Mouse (Mus musculus): ENCODE data around the gene Plvap. TPM values are rescaled to one million over a fixed set of nuclear protein-coding genes. Genes with fewer than 3 reads are reported as not detected.

Plvap gene
- under 1 TPM; 0.40 to 0.44 TPM for total RNA-seq (2023)

DNA sequence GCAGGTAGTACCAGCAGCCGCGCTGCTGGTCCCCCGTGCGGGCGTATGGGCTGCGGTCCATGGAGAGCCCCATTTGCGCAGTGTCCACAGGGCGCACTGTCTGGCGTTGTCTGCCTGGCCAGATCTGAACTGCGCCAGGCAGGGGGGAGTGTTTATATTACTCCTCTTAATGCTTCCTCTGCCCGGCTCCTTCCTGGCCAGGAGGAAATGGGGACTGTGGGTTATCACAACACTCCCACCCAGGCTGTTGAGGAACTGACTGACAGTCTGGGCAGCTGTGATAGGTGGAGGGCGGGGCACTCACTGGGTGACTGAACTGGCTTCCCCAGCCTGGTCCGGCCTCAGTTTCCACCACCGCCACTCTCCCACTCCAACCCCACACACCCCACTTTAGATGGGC is at the start of gene Plvap:
Gene Plvap, minus strand, starts transcription at position 109 of the 400 bp plus-strand sequence.

DNA sequence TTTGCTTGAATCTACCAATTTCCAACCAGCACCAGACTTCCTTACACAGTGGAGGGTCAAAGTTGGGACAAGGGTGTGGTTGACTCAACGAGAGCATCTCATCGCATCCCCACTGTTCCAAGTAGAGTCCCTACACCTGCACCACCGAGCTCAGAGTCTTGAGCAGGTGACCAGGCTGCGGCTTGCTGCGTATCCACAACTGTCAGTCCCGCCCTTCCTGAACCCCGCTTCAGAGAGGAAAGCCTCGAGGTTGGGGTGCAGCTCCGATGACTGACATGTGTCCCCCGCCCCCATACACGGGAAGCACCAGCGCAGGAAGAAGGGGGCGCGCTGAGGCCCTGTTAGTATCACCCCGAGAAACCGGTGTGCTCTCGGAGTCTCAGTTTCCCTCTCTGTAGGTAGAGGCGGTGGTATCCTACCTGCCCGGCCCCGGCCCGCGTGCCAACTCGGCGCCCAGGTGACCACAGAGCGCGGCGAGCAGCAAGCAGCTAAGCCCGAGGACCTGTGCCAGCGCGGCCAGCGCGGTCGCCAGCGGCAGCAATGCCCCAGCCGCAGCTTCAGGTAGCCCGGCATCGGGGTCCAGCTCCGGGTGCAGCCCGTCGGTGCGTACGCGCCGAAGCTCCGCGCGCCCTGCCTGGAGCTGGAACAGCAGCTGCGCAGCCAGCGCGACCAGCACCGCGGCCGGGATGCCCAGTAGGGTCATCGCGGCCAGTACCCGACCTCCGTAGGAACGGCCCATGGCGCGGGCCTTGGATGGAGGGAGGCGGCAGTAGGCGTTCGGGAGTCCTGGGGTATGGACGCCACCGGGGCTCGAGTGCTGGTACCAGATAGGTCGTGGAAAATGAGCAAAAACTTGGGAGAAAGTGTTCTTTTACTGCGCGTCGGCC is 46.8 kb upstream of the Plvap start, which contains the start of gene Tmem221:
Gene Tmem221, minus strand, starts transcription at position 801 of the 887 bp plus-strand sequence.

DNA sequence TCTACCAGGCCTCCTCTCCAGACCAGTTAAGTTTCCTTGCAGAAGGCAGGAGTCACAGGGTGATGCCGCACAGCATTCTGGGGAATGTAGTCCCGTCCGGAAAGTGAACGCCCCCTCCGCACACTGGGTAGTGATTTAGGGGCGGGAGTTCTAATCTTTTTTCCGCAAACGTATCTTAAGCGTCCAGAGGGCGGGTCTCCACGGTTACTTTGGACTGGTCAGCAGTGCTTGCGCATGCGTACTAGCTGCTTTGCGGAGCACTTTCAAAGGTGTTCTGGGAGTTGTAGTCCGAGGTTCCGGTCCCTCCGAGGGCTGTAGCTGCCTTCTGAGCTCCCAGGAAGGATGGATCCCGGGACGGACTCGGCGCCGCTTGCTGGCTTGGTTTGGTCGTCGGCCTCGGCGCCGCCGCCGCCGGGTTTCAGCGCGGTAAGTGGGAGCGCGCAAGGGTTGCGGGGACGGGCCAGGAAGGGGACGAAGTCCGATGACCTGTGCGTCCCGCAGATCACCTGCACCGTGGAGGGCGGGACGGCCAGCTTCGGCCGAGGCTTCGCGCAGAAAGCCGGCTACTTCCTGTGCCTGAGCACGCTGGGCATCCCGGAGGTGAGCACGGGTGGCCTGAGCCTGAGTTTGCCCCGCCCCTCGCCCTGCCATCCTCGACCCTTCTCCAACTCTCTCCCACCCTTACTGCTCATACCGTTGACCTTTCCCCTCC is 31.2 kb upstream of the Plvap start, which contains the start of gene Mvb12a:
Gene Mvb12a, plus strand, starts transcription at position 291 of the 712 bp plus-strand sequence.

DNA sequence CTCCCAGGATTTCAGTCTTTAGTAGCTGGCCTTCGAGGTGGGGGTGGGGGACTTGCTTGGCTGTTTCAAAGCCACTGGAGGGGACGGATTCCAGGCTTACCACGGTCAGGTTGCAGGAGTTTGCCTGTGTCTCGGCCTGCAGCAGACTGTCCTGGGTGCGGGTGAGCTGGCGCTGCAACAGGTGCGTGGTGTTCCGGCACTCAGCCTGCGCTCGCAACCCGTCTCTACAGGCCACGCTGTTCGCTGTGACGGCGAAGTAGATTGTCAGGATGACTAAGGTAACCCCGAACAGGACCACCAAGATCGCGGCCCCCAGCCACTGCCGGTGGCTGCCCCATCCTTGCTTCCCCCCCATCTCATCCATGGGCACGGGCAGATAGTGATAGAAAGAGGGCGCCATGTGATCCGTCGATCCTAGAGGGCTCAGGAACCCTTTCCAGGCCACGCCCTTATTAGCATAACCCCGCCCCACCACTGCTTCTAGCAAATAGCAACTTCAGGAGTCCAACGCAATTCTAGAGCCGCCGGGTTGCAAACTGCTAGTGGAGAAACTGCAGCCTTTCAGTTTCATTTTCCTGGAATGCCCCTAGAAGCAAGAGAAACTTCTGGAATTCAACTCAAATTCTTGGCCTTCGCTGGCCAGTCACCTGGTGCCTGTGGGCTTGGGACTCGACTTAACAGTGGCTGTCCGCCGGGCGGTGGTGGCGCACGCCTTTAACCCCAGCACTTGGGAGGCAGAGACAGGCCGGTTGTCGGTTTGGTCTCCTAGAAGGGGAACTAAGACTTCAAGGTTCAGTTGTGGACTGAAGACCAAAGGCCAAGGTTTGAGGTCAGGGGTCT is 25.7 kb upstream of the Plvap start, which contains the start of gene Bst2:
Gene Bst2, minus strand, starts transcription at position 429 of the 840 bp plus-strand sequence.

DNA sequence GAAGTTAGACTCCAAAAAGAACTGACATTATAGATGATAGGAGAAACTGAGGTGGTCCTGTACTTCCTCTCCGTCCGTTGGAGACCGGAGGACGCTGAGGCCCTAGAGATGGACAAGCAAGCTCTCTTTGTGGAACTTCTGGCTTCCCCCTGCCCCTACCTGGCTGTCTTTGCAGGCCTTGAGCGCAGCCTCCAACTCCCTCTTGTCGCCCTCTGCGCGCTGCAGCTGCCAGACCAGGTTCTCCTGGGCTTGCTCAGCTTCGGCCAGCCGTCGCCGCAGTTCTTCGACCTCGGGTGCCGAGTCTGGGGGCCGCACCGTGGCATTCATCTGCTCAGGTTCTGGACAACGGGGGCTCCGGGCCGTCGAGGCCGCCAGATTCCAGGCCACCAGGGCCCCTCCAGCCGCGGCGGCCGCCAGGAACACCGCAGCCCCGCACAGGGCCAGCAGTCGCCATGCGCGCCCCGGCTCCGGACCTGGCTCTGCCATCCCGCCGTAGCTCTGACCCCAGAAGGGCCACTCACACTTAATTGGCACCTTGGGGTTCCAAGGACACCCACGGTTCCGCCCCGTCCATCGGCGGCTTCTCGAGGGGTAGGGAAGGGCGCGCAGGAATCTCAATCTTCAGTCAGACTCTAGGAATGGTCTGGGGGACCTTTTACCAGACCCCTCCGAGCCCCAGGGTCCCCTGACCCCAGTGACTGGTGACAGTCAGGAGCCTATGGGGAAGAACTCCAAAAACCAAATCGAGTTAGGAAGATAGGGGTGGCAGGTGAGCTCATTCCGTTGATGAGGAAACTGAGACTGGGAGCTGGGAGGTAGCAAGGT is 13.9 kb upstream of the Plvap start, which contains the start of gene Ccdc194:
Gene Ccdc194, minus strand, starts transcription at position 486 of the 825 bp plus-strand sequence.

DNA sequence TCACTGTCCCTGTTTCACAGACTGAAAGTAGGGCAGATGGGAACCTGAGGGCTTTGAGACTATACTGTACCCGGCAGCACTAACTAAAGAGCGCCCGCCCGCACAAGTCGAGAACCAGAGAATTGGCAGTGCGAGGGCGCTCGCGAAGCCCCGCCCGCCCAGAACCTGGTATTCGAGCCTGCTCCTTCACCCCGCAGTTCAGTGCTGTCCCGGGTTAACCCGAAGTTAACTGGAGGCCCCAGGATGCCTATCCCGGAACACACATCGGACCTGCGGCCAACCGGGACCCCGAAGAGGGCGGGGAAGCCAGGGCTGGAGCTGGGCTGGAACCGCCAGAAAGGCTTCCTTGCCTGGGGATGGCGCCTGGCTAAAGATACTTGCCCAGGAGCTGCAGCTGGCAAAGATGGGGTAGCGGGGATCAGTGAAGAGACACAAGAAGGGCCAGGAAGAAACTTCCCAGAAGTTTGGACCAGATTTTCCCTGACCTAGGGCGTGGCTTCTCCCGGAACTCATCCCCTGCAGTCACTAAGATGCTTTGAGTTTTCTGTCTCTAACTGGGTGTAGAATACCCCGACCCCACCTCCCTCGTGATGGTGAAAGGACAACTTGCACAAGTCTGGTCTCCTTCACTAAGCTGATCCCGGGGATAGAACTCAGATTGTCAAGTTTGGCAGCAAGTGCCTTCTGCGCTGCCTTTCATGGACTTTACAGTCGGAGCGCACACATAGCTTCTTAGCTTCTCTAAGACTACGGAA is 23.7 kb downstream of the Plvap start, which contains the start of gene Gtpbp3:
Gene Gtpbp3, plus strand, starts transcription at position 413 of the 755 bp plus-strand sequence.

DNA sequence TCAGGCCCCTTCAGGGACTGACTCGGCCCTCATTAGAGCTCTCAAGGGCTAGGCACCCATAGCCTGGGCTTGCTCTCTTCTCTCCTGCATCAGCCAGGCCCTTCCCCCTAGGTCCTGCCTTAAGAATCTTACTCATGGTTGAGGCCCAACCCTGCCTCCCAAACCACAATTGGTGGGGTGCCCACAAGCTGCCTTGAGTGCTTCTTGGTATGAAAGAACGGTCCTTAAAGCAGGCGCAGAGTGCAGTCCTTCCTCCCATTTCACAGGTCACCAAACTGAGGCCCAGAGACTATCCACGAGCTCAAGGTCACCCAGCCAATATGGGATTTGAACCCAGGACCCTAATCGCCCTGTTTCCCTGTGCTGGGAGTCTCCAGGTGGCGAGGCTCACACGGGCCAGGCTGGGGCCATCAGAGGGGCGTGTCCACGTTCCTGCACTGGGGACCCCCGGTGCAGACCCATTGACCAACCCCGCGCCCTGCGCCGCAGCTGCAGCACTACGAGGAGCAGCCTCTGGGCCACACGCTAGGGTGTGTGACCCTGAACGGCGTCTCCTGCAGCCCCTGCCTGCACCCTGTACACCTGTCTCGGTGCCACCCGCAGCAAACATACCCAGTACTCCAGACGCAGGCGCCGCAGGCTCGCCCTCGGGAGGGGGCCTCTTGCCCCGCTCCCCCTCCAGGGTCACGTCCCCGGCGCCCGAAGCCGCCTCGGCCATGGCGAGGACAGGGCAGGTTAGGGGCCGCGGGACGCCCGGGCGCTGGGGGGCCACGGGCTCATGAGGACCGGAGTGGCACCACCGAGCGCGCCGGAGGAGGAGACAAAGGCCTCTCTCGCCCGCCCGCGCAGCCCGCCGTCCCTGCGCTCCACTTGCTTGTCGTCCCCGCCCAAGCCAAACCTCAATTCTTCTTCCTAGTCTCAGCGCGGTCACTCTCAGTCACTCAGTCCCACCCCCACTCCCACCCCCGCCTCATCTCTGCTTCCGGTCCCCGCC is 26.1 kb downstream of the Plvap start, which contains the start of gene Ano8:
Gene Ano8, minus strand, starts transcription at position 822 of the 994 bp plus-strand sequence.

DNA sequence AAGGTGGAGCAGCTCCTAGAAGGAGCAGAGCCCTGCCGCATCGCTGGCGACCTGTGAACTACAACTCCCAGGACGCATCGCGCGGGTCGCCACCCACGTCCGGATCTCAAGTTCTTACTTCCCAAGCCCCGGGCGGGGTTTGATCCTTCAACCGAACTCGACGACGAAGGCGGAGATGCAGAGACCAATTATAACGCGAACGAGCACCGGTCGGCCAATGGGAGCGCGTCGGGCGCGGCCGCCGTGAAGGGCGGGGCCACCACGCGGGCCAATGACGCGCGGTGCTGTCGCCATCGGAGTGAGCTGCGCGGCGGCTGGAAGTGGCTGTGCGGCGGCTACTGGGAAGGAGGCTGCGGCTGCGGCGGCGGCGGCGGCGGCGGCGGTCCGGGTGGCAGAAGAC is 42.6 kb downstream of the Plvap start, which contains the start of gene Dda1:
Gene Dda1, plus strand, starts transcription at position 284 of the 400 bp plus-strand sequence.

DNA sequence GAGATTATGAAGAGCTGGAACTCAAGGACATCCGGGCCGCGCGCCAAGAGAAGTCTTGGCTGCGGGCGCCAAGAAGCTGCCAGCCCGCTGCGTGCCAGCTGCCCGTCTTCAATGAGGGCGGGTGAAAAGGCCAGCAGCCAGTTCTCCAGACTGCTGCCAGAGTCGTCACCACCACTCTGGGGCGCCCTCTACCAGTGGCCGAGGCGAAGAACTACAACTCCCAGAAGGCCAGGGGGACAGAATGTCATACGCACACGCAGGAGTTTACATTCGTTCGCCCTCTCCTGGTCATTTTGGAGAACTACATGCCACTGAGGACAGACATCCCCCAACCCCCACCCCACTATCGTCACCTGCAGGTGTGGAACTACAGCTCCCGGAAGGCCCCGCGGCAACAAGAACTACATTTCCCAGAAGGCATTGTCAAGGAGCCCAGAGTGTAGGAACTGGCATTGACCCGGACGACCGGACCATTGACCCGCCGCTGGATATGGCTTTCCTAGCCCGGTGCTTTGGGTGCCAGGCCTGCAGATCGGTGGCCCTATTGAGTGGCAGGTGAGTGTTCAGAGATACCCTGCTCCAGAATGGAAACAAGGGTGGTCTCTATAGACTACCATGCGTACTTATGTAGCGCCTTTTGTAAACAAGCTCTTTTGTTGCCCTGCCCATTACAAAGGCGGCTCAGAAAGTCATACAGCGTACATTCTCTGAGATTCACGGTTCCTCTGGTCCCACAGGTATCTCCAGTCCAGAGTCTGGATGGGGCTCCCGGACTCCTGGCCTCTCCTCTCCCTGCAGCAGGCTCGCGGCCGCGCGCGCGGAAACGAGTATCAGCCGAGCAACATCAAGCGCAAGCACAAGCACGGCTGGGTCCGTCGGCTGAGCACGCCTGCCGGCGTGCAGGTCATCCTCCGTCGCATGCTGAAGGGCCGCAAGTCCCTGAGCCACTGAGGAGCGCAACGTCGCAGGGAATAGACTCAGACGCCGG is 46.7 kb downstream of the Plvap start, which contains the start of gene Mrpl34:
Gene Mrpl34, plus strand, starts transcription at position 447 of the 988 bp plus-strand sequence.

DNA sequence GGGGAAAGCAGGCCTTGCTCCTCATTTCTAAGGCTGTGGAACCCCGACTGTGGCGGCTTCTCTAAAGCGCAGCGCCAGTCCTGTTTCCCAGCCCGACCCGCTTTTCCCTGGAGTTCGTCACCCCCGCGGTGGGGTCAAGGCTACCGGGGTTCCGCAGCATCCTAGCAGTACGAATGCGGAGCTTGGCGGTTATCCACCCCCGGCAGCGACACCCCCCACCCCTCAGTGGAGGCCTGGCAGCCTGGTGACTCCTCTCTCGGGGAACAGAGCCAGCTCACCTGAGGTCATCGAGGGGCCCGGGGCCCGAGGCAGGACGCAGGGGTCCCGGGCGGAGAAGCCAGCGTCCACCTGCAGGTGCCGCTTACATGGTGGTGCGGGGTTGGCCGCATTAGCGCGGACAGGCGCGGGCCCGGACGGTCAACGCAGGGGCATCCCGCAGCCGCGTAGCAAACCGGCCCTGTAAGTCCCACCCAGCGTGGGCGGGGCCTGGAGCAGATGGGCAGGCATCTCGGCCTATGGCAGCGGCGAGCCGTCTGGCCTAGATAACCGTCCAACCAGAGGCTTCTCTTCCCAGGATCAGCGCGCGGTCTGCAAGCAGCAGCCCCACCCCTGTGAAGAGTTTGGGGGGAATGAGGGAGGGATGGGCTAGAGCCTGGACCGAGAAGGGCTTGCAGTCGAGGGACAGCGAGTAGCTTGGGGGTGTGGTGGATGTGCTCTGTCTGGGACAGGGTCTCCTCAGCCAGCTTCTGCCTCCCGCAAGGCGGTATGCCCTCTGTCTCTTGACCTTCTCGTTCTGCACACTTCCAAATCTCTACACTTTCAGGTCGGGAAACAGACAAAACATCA is 48.1 kb downstream of the Plvap start, which contains the start of gene Abhd8:
Gene Abhd8, minus strand, starts transcription at position 468 of the 846 bp plus-strand sequence.

Other genes with a start within 250 kb of the Plvap start
- 100 to 1,000 TPM; 124 to 131 TPM for gene Myo9b, start 239.0 kb downstream of the Plvap start, total RNA-seq (2023)
- gene Haus8, start 238.8 kb downstream of the Plvap start, total RNA-seq (2023), result 10 to 100 TPM; 47.8 to 58.5 TPM
- 100 to 1,000 TPM; 149 to 154 TPM for gene Use1, start 144.9 kb downstream of the Plvap start, total RNA-seq (2023)
- 10 to 100 TPM; 19.8 to 20.1 TPM for gene Ocel1, start 140.5 kb downstream of the Plvap start, total RNA-seq (2023)
- gene Nr2f6, start 129.8 kb downstream of the Plvap start, total RNA-seq (2023), result 1 to 10 TPM; 7.2 to 8.2 TPM
- gene Ushbp1, start 116.0 kb downstream of the Plvap start, total RNA-seq (2023), result under 1 TPM in 1 of 2 experiments, not detected in 1; 0.39 TPM
- 10 to 100 TPM; 60.0 to 62.4 TPM for gene Babam1, start 114.9 kb downstream of the Plvap start, total RNA-seq (2023)
- 10 to 100 TPM; 18.6 to 22.4 TPM for gene Ankle1, start 105.7 kb downstream of the Plvap start, total RNA-seq (2023)
- 1 to 10 TPM; 4.8 to 5.6 TPM for gene Abhd8, start 48.1 kb downstream of the Plvap start, total RNA-seq (2023)
- 10 to 100 TPM; 33.7 to 34.1 TPM for gene Mrpl34, start 46.8 kb downstream of the Plvap start, total RNA-seq (2023)
- 10 to 100 TPM; 72.6 to 81.2 TPM for gene Dda1, start 42.6 kb downstream of the Plvap start, total RNA-seq (2023)
- gene Ano8, start 25.8 kb downstream of the Plvap start, total RNA-seq (2023), result 1 to 10 TPM; 3.4 to 4.5 TPM
- 10 to 100 TPM; 11.0 to 13.3 TPM for gene Gtpbp3, start 23.6 kb downstream of the Plvap start, total RNA-seq (2023)
- under 1 TPM; 0.31 to 0.38 TPM for gene Ccdc194, start 14.0 kb upstream of the Plvap start, total RNA-seq (2023)
- 10 to 100 TPM; 20.1 to 22.3 TPM for gene Bst2, start 25.7 kb upstream of the Plvap start, total RNA-seq (2023)
- gene Mvb12a, start 31.2 kb upstream of the Plvap start, total RNA-seq (2023), result 10 to 100 TPM; 27.2 to 31.8 TPM
- gene Tmem221, start 47.1 kb upstream of the Plvap start, total RNA-seq (2023), result under 1 TPM in 1 of 2 experiments, not detected in 1; 0.42 TPM
- not detected for gene Nxnl1, start 54.8 kb upstream of the Plvap start, total RNA-seq (2023)
- 1 to 10 TPM in 1 of 2 experiments, under 1 TPM in 1; 0.88 to 1.3 TPM for gene Slc27a1, start 57.1 kb upstream of the Plvap start, total RNA-seq (2023)
- gene Pgls, start 80.4 kb upstream of the Plvap start, total RNA-seq (2023), result 10 to 100 TPM; 83.8 to 84.4 TPM
- gene Fam129c, start 85.9 kb upstream of the Plvap start, total RNA-seq (2023), result 1 to 10 TPM; 5.6 to 7.0 TPM
- 10 to 100 TPM; 46.9 to 48.6 TPM for gene Colgalt1, start 99.2 kb upstream of the Plvap start, total RNA-seq (2023)
- gene Unc13a, start 160.0 kb upstream of the Plvap start, total RNA-seq (2023), result under 1 TPM; 0.13 to 0.38 TPM
- 10 to 100 TPM; 13.8 to 21.0 TPM for gene Jak3, start 164.5 kb upstream of the Plvap start, total RNA-seq (2023)
- 1 to 10 TPM; 3.4 to 7.7 TPM for gene Insl3, start 177.5 kb upstream of the Plvap start, total RNA-seq (2023)
- gene B3gnt3, start 190.0 kb upstream of the Plvap start, total RNA-seq (2023), result under 1 TPM; 0.13 to 0.15 TPM
- gene Fcho1, start 214.0 kb upstream of the Plvap start, total RNA-seq (2023), result 10 to 100 TPM; 57.7 to 61.1 TPM

Measured in neutrophil, adult 83 days (primary cell).